Mouse (Mus musculus) liver, embryonic 16.5 days (tissue): ENCODE results near the gene Vmn2r91. TPM values are rescaled to one million over a fixed set of nuclear protein-coding genes. Genes with fewer than 3 reads are reported as not detected.
"Not testable (repeated sequence)": the region's sequence is repeated elsewhere in the genome, so short reads cannot be mapped to it uniquely, and the experiment has no call there.

Experiments
- ATAC-seq: fragments of 200-750 bp; cut with Nextera tagmentation; 2 replicates; pipeline ENCODE4 v1.8.0; 2017; ENCODE audit warnings: low read depth, mild to moderate bottlenecking, moderate number of reproducible peaks, moderate library complexity
- H3K27ac ChIP-seq: fragments of 300-500 bp; sonication (generic); 2 replicates; pipeline ENCODE4 v1.5.1; 2014; ENCODE audit warnings: mild to moderate bottlenecking, low read length
- H3K27me3 ChIP-seq: fragments of 300-500 bp; sonication (generic); 2 replicates; pipeline ENCODE4 v1.6.1; 2014; ENCODE audit warnings: low read depth, low read length, mixed read lengths; ENCODE audit not compliant: control insufficient read depth, insufficient read depth
- H3K36me3 ChIP-seq: fragments of 300-500 bp; sonication (generic); 2 replicates; pipeline ENCODE4 v1.6.1; 2014; ENCODE audit warnings: mild to moderate bottlenecking; ENCODE audit not compliant: control insufficient read depth, insufficient read depth
- H3K4me1 ChIP-seq: fragments of 300-500 bp; sonication (generic); 2 replicates; pipeline ENCODE4 v1.6.1; 2014; ENCODE audit warnings: low read depth, low read length, mixed read lengths; ENCODE audit not compliant: control insufficient read depth
- H3K4me2 ChIP-seq: fragments of 300-500 bp; sonication (generic); 2 replicates; pipeline ENCODE4 v1.6.1; 2014; ENCODE audit warnings: low read depth, low read length, mixed read lengths
- H3K4me3 ChIP-seq: fragments of 300-500 bp; sonication (generic); 2 replicates; pipeline ENCODE4 v1.5.1; 2014; ENCODE audit warnings: low read depth, mild to moderate bottlenecking, low read length
- H3K9ac ChIP-seq: fragments of 300-500 bp; sonication (generic); 2 replicates; pipeline ENCODE4 v1.6.1; 2014; ENCODE audit warnings: low read depth, low read length
- H3K9me3 ChIP-seq: fragments of 300-500 bp; sonication (generic); replicated peaks from 2 replicates; pipeline ENCODE4 v1.6.1; 2016; ENCODE audit warnings: low read length; ENCODE audit not compliant: control insufficient read depth
- WGBS: fragments of 180-500 bp; shearing (Covaris S2); extraction: QIAGEN DNeasy Blood & Tissue Kit; methylation state at CpG from one replicate; pipeline ENCODE4 v1.1.7; 2014; ENCODE audit not compliant: insufficient replicate concordance; 5-methylcytosine and 5-hydroxymethylcytosine counted together
- polyA plus RNA-seq: library from polyadenylated mRNA; unstranded; fragments of >200 nt; fragmentation: Nextera tagmentation; extraction: Ambion mirVana; gene quantifications from 2 replicates; pipeline ENCODE4 v1.2.1, GENCODE M21; 2015

Gene Vmn2r91
- polyA plus RNA-seq, result not detected in 2 replicates

GRCm38 (mm10) chr17:18084716-18085115, at the start of gene Vmn2r91:
Vmn2r91 (plus strand) TSS chr17:18085016.
- not testable (repeated sequence) for ATAC-seq, H3K27me3 ChIP-seq, H3K9me3 ChIP-seq, H3K4me3 ChIP-seq, H3K4me2 ChIP-seq, H3K27ac ChIP-seq, H3K4me1 ChIP-seq, H3K9ac ChIP-seq, H3K36me3 ChIP-seq

DNA sequence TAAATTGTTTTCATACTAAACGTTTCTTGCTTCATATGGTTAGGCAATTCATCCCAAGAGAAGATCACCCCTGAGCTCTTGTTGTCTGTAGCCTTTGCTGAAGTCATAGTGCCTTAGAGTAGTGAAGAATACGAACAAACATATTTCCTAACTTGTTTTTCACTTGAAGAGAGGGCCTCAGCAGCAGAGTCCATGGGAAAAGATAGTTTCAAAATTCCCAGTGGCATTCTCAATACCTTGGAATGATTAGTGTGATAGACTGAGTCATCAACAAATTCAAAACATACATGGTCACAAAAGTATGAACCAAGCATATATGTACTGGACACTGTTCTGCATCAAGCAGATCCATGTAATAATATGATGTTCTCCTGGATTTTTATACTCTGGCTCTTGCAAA, 35.7 kb upstream of the Vmn2r91 start, which contains the start of gene Vmn2r124:
Gene Vmn2r124, plus strand, starts transcription at position 301 of the 400 bp plus-strand sequence.
- WGBS, result 18% methylated on average over 2 of the region's 2 CpGs
- Histone ChIP-seq H3K27ac (no peak within 1 kb of the TSS), H3K9ac (no peak within 1 kb of the TSS), H3K4me1 (no peaks in the 10 kb centered on the region), H3K27me3 (no peaks in the 10 kb centered on the region), H3K4me2 (no peak within 1 kb of the TSS), H3K36me3 (no peaks in the 10 kb centered on the region), H3K9me3 (no peaks in the 10 kb centered on the region), H3K4me3 (no peak within 1 kb of the TSS)
- no peak for ATAC-seq

DNA sequence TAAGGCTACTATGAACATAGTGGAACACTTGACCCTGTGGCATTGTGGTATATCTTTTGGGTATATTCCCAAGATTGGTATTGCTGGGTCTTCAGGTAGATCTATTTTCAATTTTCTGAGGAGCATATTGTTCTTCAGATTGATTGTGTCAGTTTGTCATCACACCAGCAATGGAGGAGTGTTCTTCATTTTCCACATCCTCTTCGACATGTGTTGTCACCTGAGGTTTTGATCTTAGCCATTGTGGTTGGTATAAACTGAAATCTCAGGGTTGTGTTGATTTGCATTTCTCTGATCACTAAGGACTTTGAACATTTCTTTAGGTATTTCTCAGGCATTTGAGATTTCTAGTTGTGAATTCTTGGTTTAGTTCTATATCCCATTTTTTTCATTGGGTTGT, 10.8 kb downstream of the Vmn2r91 start:
- H3K4me1 ChIP-seq, H3K27ac ChIP-seq, H3K4me2 ChIP-seq, H3K27me3 ChIP-seq, ATAC-seq, H3K36me3 ChIP-seq, H3K9me3 ChIP-seq, H3K4me3 ChIP-seq, H3K9ac ChIP-seq: not testable (repeated sequence)
- 25% methylated on average over 1 of the region's 1 CpGs for WGBS

DNA sequence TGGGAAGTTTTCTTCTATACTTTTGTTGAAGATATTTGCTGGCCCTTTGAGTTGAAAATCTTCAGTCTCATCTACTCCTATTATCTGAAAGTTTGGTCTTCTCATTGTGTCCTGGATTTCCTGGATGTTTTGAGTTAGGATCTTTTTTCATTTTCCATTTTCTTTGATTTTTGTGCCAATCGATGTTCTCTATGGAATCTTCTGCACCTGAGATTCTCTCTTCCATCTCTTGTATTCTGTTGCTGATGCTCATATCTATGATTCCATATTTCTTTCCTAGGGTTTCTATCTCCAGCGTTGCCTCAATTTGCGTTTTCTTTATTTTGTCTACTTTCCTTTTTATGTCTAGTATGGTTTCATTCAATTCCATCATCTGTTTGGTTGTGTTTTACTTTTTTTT, 17.4 kb downstream of the Vmn2r91 start:
- H3K4me1 ChIP-seq, H3K36me3 ChIP-seq, H3K27ac ChIP-seq, H3K4me3 ChIP-seq, ATAC-seq, H3K9me3 ChIP-seq, H3K4me2 ChIP-seq, H3K27me3 ChIP-seq, H3K9ac ChIP-seq: not testable (repeated sequence)
- 50% methylated on average over 3 of the region's 3 CpGs for WGBS

GRCm38 (mm10) chr17:18151587-18151986, 66.8 kb downstream of the Vmn2r91 start, which contains the start of gene Vmn2r92:
Vmn2r92 (plus strand) TSS chr17:18151887.
- not testable (repeated sequence) for H3K9ac ChIP-seq, H3K27me3 ChIP-seq, ATAC-seq, H3K4me1 ChIP-seq, H3K36me3 ChIP-seq, H3K9me3 ChIP-seq, H3K4me3 ChIP-seq, H3K4me2 ChIP-seq, H3K27ac ChIP-seq
- WGBS, result 28% methylated on average over 1 of the region's 1 CpGs

GRCm38 (mm10) chr17:18161194-18161593, 76.4 kb downstream of the Vmn2r91 start:
- H3K27ac ChIP-seq, H3K4me3 ChIP-seq, H3K9me3 ChIP-seq, H3K9ac ChIP-seq, H3K4me1 ChIP-seq, ATAC-seq, H3K36me3 ChIP-seq, H3K4me2 ChIP-seq, H3K27me3 ChIP-seq: not testable (repeated sequence)
- 49% methylated on average over 2 of the region's 2 CpGs for WGBS

Other genes with a start within 250 kb of the Vmn2r91 start
- 0.05 and 0.07 TPM in 2 replicates for gene Has1, start 229.8 kb upstream of the Vmn2r91 start, polyA plus RNA-seq
- 6.9 and 8.5 TPM in 2 replicates for gene Fpr1, start 201.1 kb upstream of the Vmn2r91 start, polyA plus RNA-seq
- 3.8 and 5.6 TPM in 2 replicates for gene Fpr2, start 197.2 kb upstream of the Vmn2r91 start, polyA plus RNA-seq
- not detected in 2 replicates for gene Fpr3, start 197.2 kb upstream of the Vmn2r91 start, polyA plus RNA-seq
- not detected in 2 replicates for gene Fpr-rs4, start 63.3 kb upstream of the Vmn2r91 start, polyA plus RNA-seq
- gene Vmn2r124, start 35.6 kb upstream of the Vmn2r91 start, polyA plus RNA-seq, result not detected in 2 replicates
- not detected in 2 replicates for gene Vmn2r92, start 66.9 kb downstream of the Vmn2r91 start, polyA plus RNA-seq
- gene Vmn2r94, start 192.7 kb downstream of the Vmn2r91 start, polyA plus RNA-seq, result not detected in 2 replicates
- gene Vmn2r93, start 213.1 kb downstream of the Vmn2r91 start, polyA plus RNA-seq, result not detected in 2 replicates